In genomic region chr1:194623641-194624040, GRCm38 (mm10) we compare ENCODE assay signal across 11 mouse cellular contexts. TPM values are rescaled to one million over a fixed set of nuclear protein-coding genes. Genes with fewer than 3 reads are reported as not detected.
A peak's percentile ranks its signal among the peaks of the same experiment; 100 is the strongest.
DNase-seq lines count a peak whose midpoint lies in the region; ATAC-seq and TF ChIP-seq lines count a peak whose summit lies in the region.
"Had no signal": no experiment of that assay in that cellular context is flagged by ENCODE, and none has a peak within 500 bp of the region (broad histone marks: within the 10 kb centered on the region; RNA-seq: fewer than 3 reads in every experiment).

No protein-coding gene starts in this region.

- ATAC-seq in lung, embryonic 14.5 days (ENCODE audit: insufficient read depth): no peak
- ATAC-seq in intestine, postnatal 0 days: no peak

- no peaks in the 10 kb centered on the region for H3K9me3 ChIP-seq in lung, embryonic 14.5 days (ENCODE audit: low read depth, low read length)
- no peaks in the 10 kb centered on the region for H3K9me3 ChIP-seq in intestine, postnatal 0 days (ENCODE audit: control insufficient read depth)
- H3K9me3 ChIP-seq: G1E; lung, embryonic 15.5 days had no signal

- H3K4me3 ChIP-seq in cerebellum, adult 2 months (replicated peaks; ENCODE audit: insufficient read depth, low read depth, low read length): peak overlapping the region; percentile 24
- no peak overlapping the region for H3K4me3 ChIP-seq in lung, embryonic 14.5 days (ENCODE audit: low read depth, low read length)
- 0 out of 2 replicates have a peak overlapping the region, but pooled peaks have one; percentile 1 for H3K4me3 ChIP-seq in intestine, postnatal 0 days (ENCODE audit: low read depth, low read length)
- peak overlapping the region; percentile 3; the same call in 1 of the 2 replicates for H3K4me3 ChIP-seq in small intestine, adult 2 months (ENCODE audit: low read depth, low read length)
- H3K4me3 ChIP-seq: erythroblast, embryonic 14.5 days; lung, embryonic 15.5 days had no signal

- H3K4me2 ChIP-seq in lung, embryonic 14.5 days: peak overlapping the region; percentile 19; the same call in 1 of the 2 replicates
- peak overlapping the region; percentile 45 for H3K4me2 ChIP-seq in intestine, postnatal 0 days (replicated peaks; ENCODE audit: low read depth)

- no peak overlapping the region for H3K9ac ChIP-seq in lung, embryonic 14.5 days
- H3K9ac ChIP-seq in intestine, postnatal 0 days (ENCODE audit: low read depth, low read length): no peak overlapping the region
- H3K9ac ChIP-seq: lung, embryonic 15.5 days had no signal

- DNase-seq in cerebellum, adult 2 months: no peak
- DNase-seq in cerebellum, adult 9-10 months: no peak
- no peak for DNase-seq in lung, embryonic 14.5 days
- no peak for DNase-seq in lung, postnatal 25 days (ENCODE audit: low spot score)
- no peak for DNase-seq in ovary, adult 18-20 months (ENCODE audit: low spot score)
- DNase-seq in right cerebral cortex, postnatal 25 days: no peak

- 0 out of 2 replicates have a peak overlapping the region, but pooled peaks have one; percentile 17 for H3K27ac ChIP-seq in cerebellum, adult 2 months (ENCODE audit: insufficient read depth, low read length)
- H3K27ac ChIP-seq in lung, embryonic 14.5 days (ENCODE audit: low read depth): no peak overlapping the region
- no peak overlapping the region for H3K27ac ChIP-seq in intestine, postnatal 0 days (ENCODE audit: low read depth, low read length)
- no peak overlapping the region for H3K27ac ChIP-seq in small intestine, adult 2 months (ENCODE audit: insufficient read depth, low read depth, low read length)
- H3K27ac ChIP-seq: lung, embryonic 15.5 days had no signal

- 72% methylated on average over 3 of the region's 3 CpGs for WGBS in cerebellum, adult 2 months
- 57% methylated on average over 3 of the region's 3 CpGs for whole genome bisulfite sequencing in lung, embryonic 14.5 days
- 36% methylated on average over 3 of the region's 3 CpGs for WGBS in intestine, postnatal 0 days
- 37% methylated on average over 3 of the region's 3 CpGs for WGBS in small intestine, adult 2 months

- H3K27me3 ChIP-seq in cerebellum, adult 2 months (ENCODE audit: control insufficient read depth, insufficient read depth, low read length): no peaks in the 10 kb centered on the region
- no peaks in the 10 kb centered on the region for H3K27me3 ChIP-seq in lung, embryonic 14.5 days (ENCODE audit: insufficient read depth, low read length)
- no peaks in the 10 kb centered on the region for H3K27me3 ChIP-seq in intestine, postnatal 0 days (replicated peaks; ENCODE audit: control insufficient read depth, insufficient read depth, low read length)
- no peaks in the 10 kb centered on the region for H3K27me3 ChIP-seq in small intestine, adult 2 months (ENCODE audit: control insufficient read depth, insufficient read depth, low read length)
- H3K27me3 ChIP-seq: lung, embryonic 15.5 days had no signal

- TF ChIP-seq POLR2A in cerebellum, adult 2 months (IDR thresholded peaks at IDR 0.05; ENCODE audit: borderline replicate concordance, insufficient read depth, low read length): no peak
- TF ChIP-seq POLR2A in small intestine, adult 2 months (IDR thresholded peaks at IDR 0.05; ENCODE audit: low read depth, low read length): no peak

- H3K4me1 ChIP-seq in cerebellum, adult 2 months (ENCODE audit: control insufficient read depth, insufficient read depth, low read length): peaks cover 36% of the 10 kb centered on the region
- H3K4me1 ChIP-seq in lung, embryonic 14.5 days (ENCODE audit: insufficient read depth): peaks cover 17% of the 10 kb centered on the region
- H3K4me1 ChIP-seq in intestine, postnatal 0 days (replicated peaks; ENCODE audit: control insufficient read depth, insufficient read depth, low read length): peaks cover 5% of the 10 kb centered on the region; the same call in 1 of the 2 replicates
- peaks cover 27% of the 10 kb centered on the region; the same call in 1 of the 2 replicates for H3K4me1 ChIP-seq in small intestine, adult 2 months (ENCODE audit: control insufficient read depth, insufficient read depth, insufficient read length, low read length)

- TF ChIP-seq CTCF in cerebellum, adult 2 months (IDR thresholded peaks at IDR 0.05; ENCODE audit: borderline replicate concordance, insufficient read depth, low read depth, low read length): no peak
- no peak for TF ChIP-seq CTCF in lung, embryonic 14.5 days (IDR thresholded peaks at IDR 0.05; ENCODE audit: low read depth)
- no peak for TF ChIP-seq CTCF in intestine, postnatal 0 days (IDR thresholded peaks at IDR 0.05; ENCODE audit: low read depth)
- no peak for TF ChIP-seq CTCF in small intestine, adult 2 months (IDR thresholded peaks at IDR 0.05; ENCODE audit: extremely low read depth, insufficient read length, insufficient replicate concordance, low read depth, low read length)

- no peaks in the 10 kb centered on the region for H3K36me3 ChIP-seq in lung, embryonic 14.5 days (ENCODE audit: insufficient read depth)
- no peaks in the 10 kb centered on the region for H3K36me3 ChIP-seq in intestine, postnatal 0 days (ENCODE audit: control insufficient read depth, insufficient read depth)
- no peaks in the 10 kb centered on the region for H3K36me3 ChIP-seq in small intestine, adult 2 months (ENCODE audit: control insufficient read depth, insufficient read depth, low read length)
- H3K36me3 ChIP-seq: G1E; lung, embryonic 15.5 days had no signal

RNA-seq across cellular contexts. Expression of gene Plxna2, which starts 5.6 kb away (rescaled TPM):
- 18.0 and 20.7 TPM in 2 replicates for polyA plus RNA-seq in cerebellum, adult 2 months (2012; rRNA removed)
- 9.8 and 10.1 TPM in 2 replicates for polyA plus RNA-seq in lung, embryonic 14.5 days (2014; fragmentation: Nextera tagmentation; extraction: Ambion mirVana)
- 4.1 and 4.6 TPM in 2 replicates for polyA plus RNA-seq in intestine, postnatal 0 days (2015; fragmentation: Nextera tagmentation; extraction: Ambion mirVana)
- 5.5 and 8.9 TPM in 2 replicates for polyA plus RNA-seq in small intestine, adult 2 months (2012; rRNA removed)
- polyA plus RNA-seq: G1E had no signal
